Mouse (Mus musculus) ES-Bruce4 (cell line): ENCODE results near the gene Adcy5.

Source experiments
- CTCF ChIP-seq: IDR thresholded peaks from one replicate; pipeline ENCODE4 v1.8.1; 2011; ENCODE audit warnings: low read depth, low read length
- EP300 ChIP-seq: IDR thresholded peaks from 2 replicates; pipeline ENCODE4 v1.6.1; 2011; ENCODE audit warnings: low read depth, low read length; ENCODE audit not compliant: insufficient read depth
- POLR2A ChIP-seq: IDR thresholded peaks from one replicate; pipeline ENCODE4 v1.8.1; 2011; ENCODE audit warnings: low read length; ENCODE audit not compliant: insufficient read depth

- TF ChIP-seq CTCF = no peak
- TF ChIP-seq POLR2A = no peak
- no peak for TF ChIP-seq EP300
Observed at GRCm38 (mm10) chr16:35316856-35317264, 162.2 kb downstream of the Adcy5 start.
